Mouse (Mus musculus) testis, adult 2 months (tissue): ENCODE measurements around the gene Ttyh3. TPM values are rescaled to one million over a fixed set of nuclear protein-coding genes. Genes with fewer than 3 reads are reported as not detected.

ENCODE experiments used
- H3K27ac ChIP-seq: fragments of 200-500 bp; 2 replicates; pipeline ENCODE4 v1.5.1; 2012; ENCODE audit warnings: low read depth, low read length; ENCODE audit not compliant: control insufficient read depth, insufficient read depth
- H3K27me3 ChIP-seq: fragments of 200-500 bp; 2 replicates; pipeline ENCODE4 v1.6.1; 2012; ENCODE audit warnings: mild to moderate bottlenecking, low read length, moderate library complexity; ENCODE audit not compliant: control insufficient read depth, insufficient read depth
- H3K36me3 ChIP-seq: fragments of 200-500 bp; 2 replicates; pipeline ENCODE4 v1.6.1; 2012; ENCODE audit warnings: mild to moderate bottlenecking, low read length; ENCODE audit not compliant: control insufficient read depth, insufficient read depth
- H3K4me1 ChIP-seq: fragments of 200-500 bp; 2 replicates; pipeline ENCODE4 v1.6.1; 2012; ENCODE audit warnings: low read length; ENCODE audit not compliant: control insufficient read depth, insufficient read depth
- H3K4me3 ChIP-seq: fragments of 200-500 bp; 2 replicates; pipeline ENCODE4 v1.5.1; 2012; ENCODE audit warnings: low read depth, mild to moderate bottlenecking, low read length, moderate library complexity, mixed read lengths; ENCODE audit not compliant: control insufficient read depth
- CTCF ChIP-seq: fragments of 200-500 bp; IDR thresholded peaks from 2 replicates; pipeline ENCODE4 v1.5.1; 2012; ENCODE audit warnings: low read depth, mild to moderate bottlenecking, inconsistent platforms, low read length, moderate library complexity; ENCODE audit not compliant: control insufficient read depth, insufficient read depth, insufficient replicate concordance
- POLR2A ChIP-seq: fragments of 200-500 bp; IDR thresholded peaks from 2 replicates; pipeline ENCODE4 v1.6.1; 2012; ENCODE audit warnings: low read depth, mild to moderate bottlenecking, inconsistent platforms, low read length, moderate library complexity; ENCODE audit not compliant: control insufficient read depth
- polyA plus RNA-seq: library from polyadenylated mRNA; depleted of rRNA; stranded (reverse); fragments of >200 nt; gene quantifications from 2 replicates; pipeline ENCODE4 v1.2.3, GENCODE M21; 2012

The Ttyh3 gene
- polyA plus RNA-seq, 1 experiment: 16.2 TPM

DNA sequence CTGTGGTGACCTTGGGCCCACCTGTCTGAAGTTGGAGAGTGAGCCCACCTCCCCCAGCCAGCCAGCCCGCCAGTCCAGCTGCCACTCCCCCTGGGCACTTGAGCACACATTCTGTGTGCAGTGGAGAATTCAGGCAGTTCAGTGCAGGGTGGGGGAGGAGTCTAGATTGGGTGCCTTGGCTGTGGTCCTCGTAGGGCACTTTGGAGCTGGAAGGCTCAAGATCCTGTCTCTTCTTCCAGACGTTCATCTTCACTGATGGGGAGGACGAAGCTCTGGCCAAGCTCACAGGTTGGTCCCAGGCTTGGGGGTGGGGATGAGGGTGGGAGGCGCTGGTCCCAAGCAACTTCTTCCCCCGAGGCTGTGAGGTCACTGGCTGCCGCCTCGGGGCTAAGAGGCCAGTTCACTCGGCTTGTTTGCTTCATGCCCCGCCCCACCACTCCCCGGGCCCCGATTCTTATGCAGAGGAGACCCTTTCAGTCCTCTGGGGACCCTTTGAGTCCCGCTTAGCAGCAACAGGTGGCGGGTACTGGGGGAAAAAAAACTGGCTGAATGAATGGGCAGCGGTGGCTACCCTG lies 37.1 kb downstream of the Ttyh3 start:
- H3K4me3 ChIP-seq: no peak overlapping the region
- H3K36me3 ChIP-seq: no peaks in the 10 kb centered on the region
- H3K27ac ChIP-seq: no peak overlapping the region
- TF ChIP-seq POLR2A: no peak
- no peak for TF ChIP-seq CTCF
- H3K4me1 ChIP-seq: peaks cover 21% of the 10 kb centered on the region
- no peaks in the 10 kb centered on the region; the same call in none of the 2 replicates for H3K27me3 ChIP-seq

DNA sequence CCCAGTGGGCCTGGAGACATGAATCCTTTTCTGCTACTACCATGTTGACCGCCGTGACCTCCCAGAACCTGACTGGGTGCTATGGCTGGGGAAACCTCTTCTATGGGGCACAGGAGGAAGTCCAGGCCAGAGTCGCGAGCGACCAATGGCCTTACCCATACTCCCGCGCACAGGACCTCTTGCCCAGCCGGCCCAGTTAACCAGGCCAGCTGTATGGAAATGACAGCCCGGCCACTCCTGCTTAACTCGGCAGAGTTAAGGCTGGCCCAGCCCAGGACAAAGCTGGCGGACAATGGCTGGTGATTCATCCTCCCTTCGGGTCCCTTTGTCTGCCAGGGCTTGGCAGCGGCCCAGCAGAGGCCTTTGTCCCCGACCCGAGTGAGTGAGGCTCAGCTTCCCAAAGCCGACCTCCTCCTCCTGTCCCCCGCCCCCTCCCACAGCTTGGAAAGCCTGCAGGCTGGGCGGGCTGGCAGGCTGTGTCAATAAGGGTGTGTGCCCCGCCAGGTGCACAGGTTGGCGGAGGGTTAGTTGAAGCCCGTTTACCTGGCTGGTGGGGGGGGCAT lies 37.7 kb downstream of the Ttyh3 start:
- no peak overlapping the region for H3K4me3 ChIP-seq
- TF ChIP-seq CTCF: no peak
- peaks cover 25% of the 10 kb centered on the region for H3K4me1 ChIP-seq
- no peaks in the 10 kb centered on the region; the same call in none of the 2 replicates for H3K27me3 ChIP-seq
- no peak overlapping the region for H3K27ac ChIP-seq
- no peaks in the 10 kb centered on the region for H3K36me3 ChIP-seq

DNA sequence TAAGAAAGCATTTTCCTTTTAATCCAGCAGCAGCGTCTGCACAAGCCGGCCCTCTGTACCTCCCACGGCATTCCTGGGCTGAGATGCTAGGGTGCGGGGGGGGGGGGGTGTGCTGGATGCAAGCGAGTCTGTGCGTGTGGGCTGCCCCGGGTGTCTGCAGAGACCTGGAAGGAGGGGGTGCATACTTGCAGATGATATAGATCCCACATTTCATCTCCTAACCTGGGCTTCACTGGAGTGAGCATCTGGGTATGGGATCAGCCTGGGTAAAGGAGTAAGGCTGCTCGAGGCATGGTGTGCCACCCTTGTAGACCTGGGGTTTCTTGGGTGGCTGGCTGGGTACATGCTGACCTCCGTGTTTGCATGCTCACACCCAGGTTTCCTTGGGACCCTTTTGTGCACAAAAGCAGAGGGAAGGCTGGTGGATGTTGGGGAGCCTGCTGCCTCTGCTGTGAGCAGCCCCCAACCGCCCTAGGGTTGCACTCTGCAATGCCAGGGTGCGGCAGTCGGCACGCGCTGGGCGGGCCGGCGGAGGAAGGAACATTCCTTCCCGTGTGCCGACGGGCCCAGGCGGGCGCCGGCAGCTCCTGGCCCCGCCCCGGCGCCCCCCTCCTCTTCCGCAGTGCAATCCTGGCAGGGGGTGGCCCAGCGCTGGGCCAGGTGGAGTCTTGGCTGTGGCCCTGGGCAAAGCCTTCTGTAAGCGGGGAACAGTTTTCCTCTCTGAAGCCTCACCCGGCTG lies 38.4 kb downstream of the Ttyh3 start:
- peaks cover 25% of the 10 kb centered on the region for H3K4me1 ChIP-seq

DNA sequence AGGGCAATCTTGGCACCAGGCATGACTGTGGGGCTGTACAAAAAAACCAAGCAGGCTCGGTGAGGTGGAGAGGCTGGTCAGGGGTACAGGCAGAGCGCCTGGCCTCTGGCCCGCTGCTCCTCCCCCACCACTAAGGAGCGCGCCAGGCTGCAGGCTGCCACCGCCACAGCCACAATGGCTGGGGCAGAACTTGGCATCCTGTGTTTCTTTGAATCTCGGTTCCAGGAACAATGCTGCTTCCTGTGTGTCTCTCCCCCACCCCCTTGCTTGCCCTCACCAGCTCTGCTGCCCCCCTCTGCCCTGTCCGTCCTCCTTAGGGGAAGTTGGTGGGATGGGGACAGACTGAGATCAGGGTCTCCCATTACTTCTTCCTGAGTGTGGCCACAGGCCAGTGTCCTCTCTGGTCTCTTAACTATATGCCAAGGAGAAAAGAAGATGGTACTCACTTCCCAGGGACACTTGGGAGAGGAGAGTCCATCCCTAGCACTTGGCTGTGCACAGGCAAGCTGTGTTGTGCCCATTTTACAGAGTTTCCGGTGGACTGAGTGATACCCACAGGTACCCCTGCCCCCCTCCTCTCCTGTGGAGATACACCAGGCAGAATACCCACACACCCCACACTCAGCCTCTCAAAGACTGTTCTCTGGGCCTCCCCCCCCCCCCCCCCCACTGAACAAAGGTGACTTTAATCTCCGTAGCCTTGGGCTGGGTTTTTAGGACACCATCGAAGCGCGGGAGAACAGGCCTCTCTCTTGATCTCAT lies 39.1 kb downstream of the Ttyh3 start:
- Histone ChIP-seq H3K36me3 (no peaks in the 10 kb centered on the region), H3K27me3 (no peaks in the 10 kb centered on the region; the same call in none of the 2 replicates), H3K27ac (0 out of 2 replicates have a peak overlapping the region, but pooled peaks have one; percentile 37), H3K4me3 (no peak overlapping the region), H3K4me1 (peaks cover 25% of the 10 kb centered on the region)
- no peak for TF ChIP-seq CTCF
- TF ChIP-seq POLR2A: no peak

More for the DNA sequence above, 38.4 kb downstream of the Ttyh3 start:
- TF ChIP-seq POLR2A (no peak), CTCF (no peak)
- H3K4me3 ChIP-seq: no peak overlapping the region
- H3K27me3 ChIP-seq: no peaks in the 10 kb centered on the region; the same call in none of the 2 replicates
- H3K36me3 ChIP-seq: no peaks in the 10 kb centered on the region
- no peak overlapping the region; the same call in 1 of the 2 replicates for H3K27ac ChIP-seq

DNA sequence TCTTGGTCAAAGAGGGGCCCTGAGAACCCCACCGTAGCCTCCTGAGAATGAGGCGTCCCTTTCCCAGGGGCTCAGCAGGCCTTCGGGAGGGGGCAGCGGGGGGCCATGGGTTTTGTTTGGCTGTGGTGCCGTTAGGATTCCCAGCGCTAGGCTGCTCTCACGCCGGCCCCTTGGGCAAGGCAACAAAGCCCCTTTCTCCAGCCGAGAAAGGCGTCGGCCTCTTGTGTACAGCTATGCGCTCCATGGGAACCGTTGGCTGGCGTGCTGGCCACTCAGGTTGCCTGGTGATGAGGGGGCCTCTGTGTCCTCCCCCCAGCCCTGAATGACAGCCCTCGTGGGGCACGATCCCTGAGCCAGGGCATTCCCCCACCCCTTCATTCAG lies 40.2 kb downstream of the Ttyh3 start:
- H3K36me3 ChIP-seq: no peaks in the 10 kb centered on the region
- H3K27ac ChIP-seq: no peak overlapping the region
- no peaks in the 10 kb centered on the region; the same call in none of the 2 replicates for H3K27me3 ChIP-seq
- peaks cover 32% of the 10 kb centered on the region for H3K4me1 ChIP-seq
- H3K4me3 ChIP-seq: no peak overlapping the region
- no peak for TF ChIP-seq POLR2A
- no peak for TF ChIP-seq CTCF

DNA sequence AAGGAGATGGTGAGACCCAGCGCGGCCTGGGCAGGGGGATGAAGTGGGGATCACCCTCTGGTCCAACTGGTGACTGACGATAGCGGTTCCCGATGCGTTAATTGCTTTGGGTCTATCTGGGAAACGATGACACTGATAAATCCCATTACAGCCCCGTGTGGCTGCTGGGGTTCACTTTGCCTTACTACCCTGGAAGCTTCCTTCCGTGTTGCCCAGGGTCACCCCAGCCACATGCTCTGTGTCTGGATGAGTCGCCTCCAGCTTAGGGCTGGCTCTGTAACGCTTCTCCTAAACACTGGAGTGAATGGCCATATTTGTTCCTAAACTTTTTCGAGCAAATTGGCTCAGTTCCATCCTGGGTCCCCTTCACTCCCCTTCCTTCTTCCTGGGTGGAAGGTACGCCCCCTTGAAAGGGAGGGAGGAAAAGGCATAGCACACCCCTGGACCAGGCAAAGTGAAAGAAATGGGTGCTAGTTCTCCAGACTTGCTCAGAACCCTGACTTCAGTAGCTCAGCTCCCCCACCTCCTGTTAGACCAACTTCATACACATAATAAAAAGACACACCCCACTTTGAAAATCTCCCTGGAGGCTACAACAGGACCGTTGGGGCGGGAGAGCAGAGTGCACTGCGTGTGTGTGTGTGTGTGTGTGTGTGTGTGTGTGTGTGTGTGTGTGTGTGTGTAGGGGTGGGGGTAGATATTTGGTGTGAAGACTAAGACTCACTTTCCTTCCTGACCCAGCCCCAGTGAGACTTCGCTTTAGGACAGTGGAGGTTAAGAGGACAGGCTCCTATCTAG lies 40.8 kb downstream of the Ttyh3 start:
- Histone ChIP-seq H3K4me3 (peak overlapping the region; percentile 78), H3K4me1 (peaks cover 32% of the 10 kb centered on the region), H3K27ac (no peak overlapping the region; the same call in 1 of the 2 replicates), H3K27me3 (no peaks in the 10 kb centered on the region; the same call in none of the 2 replicates), H3K36me3 (no peaks in the 10 kb centered on the region)
- TF ChIP-seq POLR2A: no peak
